Mouse (Mus musculus): ENCODE data around the gene Pars2.

- no peak for TF ChIP-seq CTCF (IDR thresholded peaks at IDR 0.05)
- no peak for TF ChIP-seq EP300 (IDR thresholded peaks at IDR 0.05; ENCODE audit: insufficient read depth, low read depth, low read length)
Observed at GRCm38 (mm10) chr4:106621428-106621827, 29.4 kb upstream of the Pars2 start.
